Mouse (Mus musculus) erythroblast, embryonic 14.5 days (primary cell): Measurements from ENCODE around the gene Sesn2.

Experiments
- GATA1 ChIP-seq: IDR thresholded peaks from 2 replicates; pipeline ENCODE4 v1.6.1; 2012; ENCODE audit warnings: low read length, inconsistent platforms, mixed read lengths
- TAL1 ChIP-seq: IDR thresholded peaks from 3 replicates; pipeline ENCODE4 v1.6.1; 2012; ENCODE audit warnings: low read length, inconsistent platforms, mixed read lengths

- TF ChIP-seq TAL1 (no peak), GATA1 (no peak)
Measured at GRCm38 (mm10) chr4:132454216-132454615, 56.1 kb downstream of the Sesn2 start.
